Mouse (Mus musculus): ENCODE measurements around the gene E2f3. TPM values are rescaled to one million over a fixed set of nuclear protein-coding genes. Genes with fewer than 3 reads are reported as not detected.
A peak's percentile ranks its signal among the peaks of the same experiment; 100 is the strongest.

The E2f3 gene
- polyA plus RNA-seq, 1 experiment from 2014 or later = 3.9 TPM

DNA sequence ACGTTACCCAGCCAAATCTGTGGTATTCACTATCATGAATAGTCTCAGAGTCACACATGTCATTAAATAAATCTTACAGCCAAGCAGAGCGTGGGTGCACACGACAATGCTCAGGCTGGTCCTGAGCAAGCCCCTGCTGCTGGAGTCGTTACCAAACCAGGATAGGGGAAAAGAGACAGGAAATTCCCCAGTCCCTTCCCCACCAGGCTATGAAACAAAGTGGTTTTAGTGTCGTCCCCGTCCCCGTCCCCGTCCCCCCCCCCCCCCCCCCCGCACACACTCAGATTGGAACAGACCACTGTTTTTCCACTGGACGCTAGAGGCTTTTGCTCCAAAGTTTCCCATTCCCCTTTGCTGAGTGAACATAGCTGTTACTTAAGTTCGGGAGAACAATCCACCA is 30.6 kb downstream of the E2f3 start:
- peaks cover 17% of the 10 kb centered on the region; the same call in 1 of the 2 replicates for H3K4me1 ChIP-seq (replicated peaks)
- H3K36me3 ChIP-seq (replicated peaks) = peaks cover 10% of the 10 kb centered on the region; the same call in 1 of the 2 replicates
- H3K4me2 ChIP-seq = no peak overlapping the region
- H3K27ac ChIP-seq (replicated peaks) = no peak overlapping the region
- 74% methylated on average over 11 of the region's 11 CpGs for WGBS (ENCODE audit: insufficient replicate concordance)
- no peak overlapping the region for H3K9ac ChIP-seq
- no peak overlapping the region for H3K4me3 ChIP-seq (replicated peaks)
- no peaks in the 10 kb centered on the region for H3K9me3 ChIP-seq (replicated peaks)
- no peak for ATAC-seq (ENCODE audit: insufficient read depth)
- no peaks in the 10 kb centered on the region for H3K27me3 ChIP-seq

DNA sequence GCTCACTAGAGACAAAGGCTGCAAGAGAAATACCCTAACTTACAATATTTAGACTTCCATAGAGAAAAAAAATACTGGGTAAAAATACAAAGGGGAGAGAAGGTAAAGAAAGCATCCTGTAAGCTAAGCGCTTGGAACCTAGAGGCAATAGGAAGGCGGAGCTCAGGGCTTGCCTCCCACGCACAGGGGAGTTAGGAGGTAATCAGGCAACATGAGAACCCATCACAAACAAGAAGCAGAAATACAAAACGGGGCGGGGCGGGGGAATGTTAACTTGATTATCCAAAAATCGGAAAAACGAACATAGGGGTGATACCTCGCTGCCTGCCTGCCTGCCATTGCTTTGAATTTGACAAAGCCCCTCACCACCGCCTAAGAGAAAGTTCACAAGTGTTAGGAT is 31.1 kb downstream of the E2f3 start:
- no peak overlapping the region for H3K4me2 ChIP-seq
- no peaks in the 10 kb centered on the region for H3K27me3 ChIP-seq
- no peak for ATAC-seq (ENCODE audit: insufficient read depth)
- peaks cover 17% of the 10 kb centered on the region; the same call in 1 of the 2 replicates for H3K4me1 ChIP-seq (replicated peaks)
- H3K27ac ChIP-seq (replicated peaks) = no peak overlapping the region
- no peaks in the 10 kb centered on the region for H3K9me3 ChIP-seq (replicated peaks)
- H3K36me3 ChIP-seq (replicated peaks) = peaks cover 9% of the 10 kb centered on the region; the same call in 1 of the 2 replicates
- H3K4me3 ChIP-seq (replicated peaks) = no peak overlapping the region
- no peak overlapping the region for H3K9ac ChIP-seq
- 88% methylated on average over 10 of the region's 10 CpGs for WGBS (ENCODE audit: insufficient replicate concordance)

DNA sequence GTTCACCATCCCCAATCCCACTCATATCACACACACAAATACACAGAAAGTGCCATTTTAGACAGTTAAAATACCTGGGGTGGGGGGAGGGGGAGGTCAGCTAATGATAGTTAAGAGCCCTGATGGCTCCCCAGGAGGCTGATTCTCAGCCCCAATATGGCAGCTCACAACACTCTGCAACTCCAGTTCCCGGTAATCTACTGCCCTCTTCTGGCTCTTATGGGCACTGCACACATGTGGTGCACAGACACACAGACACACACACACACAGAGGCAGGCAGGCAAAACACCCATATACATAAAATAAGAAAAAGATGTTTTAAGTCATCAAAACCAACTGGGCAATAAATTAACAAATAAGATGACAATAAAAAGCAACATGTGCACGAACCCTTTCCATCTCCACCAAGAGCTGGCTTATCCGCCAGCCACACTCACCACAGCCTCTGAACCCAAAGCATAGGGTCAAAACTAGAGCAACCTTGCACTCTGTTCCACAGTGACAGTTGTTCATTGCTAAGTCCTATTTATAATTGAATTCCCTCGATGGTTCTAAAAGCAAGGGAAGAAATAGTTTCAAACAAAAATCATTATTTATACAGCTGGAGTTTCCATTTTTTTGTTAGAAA is 32.3 kb downstream of the E2f3 start:
- Histone ChIP-seq H3K4me2 (no peak overlapping the region), H3K27me3 (no peaks in the 10 kb centered on the region), H3K4me1 (replicated peaks) (peaks cover 16% of the 10 kb centered on the region; the same call in 1 of the 2 replicates), H3K36me3 (replicated peaks) (peaks cover 5% of the 10 kb centered on the region; the same call in 1 of the 2 replicates), H3K27ac (replicated peaks) (no peak overlapping the region), H3K4me3 (replicated peaks) (no peak overlapping the region), H3K9ac (no peak overlapping the region), H3K9me3 (replicated peaks) (no peaks in the 10 kb centered on the region)
- no peak for ATAC-seq (ENCODE audit: insufficient read depth)
- WGBS (ENCODE audit: insufficient replicate concordance) = 85% methylated on average over 4 of the region's 4 CpGs

DNA sequence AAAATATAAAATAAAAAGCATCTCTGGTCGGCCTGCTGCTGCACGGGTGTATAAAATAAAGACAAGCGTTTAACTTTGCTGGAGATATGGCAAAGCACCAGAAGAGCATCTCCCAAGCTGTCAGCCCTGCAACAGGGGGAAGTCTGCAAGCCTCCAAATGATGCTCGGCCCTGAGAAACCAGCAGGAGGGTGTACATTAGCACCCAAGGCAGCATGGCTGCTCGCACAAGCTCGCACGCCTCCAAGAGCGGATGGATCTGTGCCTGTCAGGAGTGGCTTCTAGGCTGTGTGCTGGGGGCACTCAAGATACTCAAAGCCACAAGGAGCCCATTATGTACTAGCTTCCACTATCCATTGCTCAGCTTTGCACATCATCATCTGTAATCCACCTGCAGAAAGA is 39.8 kb downstream of the E2f3 start:
- H3K4me2 ChIP-seq = no peak overlapping the region
- 82% methylated on average over 8 of the region's 8 CpGs for WGBS (ENCODE audit: insufficient replicate concordance)
- H3K9ac ChIP-seq = no peak overlapping the region
- no peaks in the 10 kb centered on the region for H3K27me3 ChIP-seq
- no peaks in the 10 kb centered on the region for H3K4me1 ChIP-seq (replicated peaks)
- ATAC-seq (ENCODE audit: insufficient read depth) = no peak
- H3K9me3 ChIP-seq (replicated peaks) = no peaks in the 10 kb centered on the region
- H3K27ac ChIP-seq (replicated peaks) = no peak overlapping the region
- no peaks in the 10 kb centered on the region; the same call in 1 of the 2 replicates for H3K36me3 ChIP-seq (replicated peaks)
- no peak overlapping the region for H3K4me3 ChIP-seq (replicated peaks)

DNA sequence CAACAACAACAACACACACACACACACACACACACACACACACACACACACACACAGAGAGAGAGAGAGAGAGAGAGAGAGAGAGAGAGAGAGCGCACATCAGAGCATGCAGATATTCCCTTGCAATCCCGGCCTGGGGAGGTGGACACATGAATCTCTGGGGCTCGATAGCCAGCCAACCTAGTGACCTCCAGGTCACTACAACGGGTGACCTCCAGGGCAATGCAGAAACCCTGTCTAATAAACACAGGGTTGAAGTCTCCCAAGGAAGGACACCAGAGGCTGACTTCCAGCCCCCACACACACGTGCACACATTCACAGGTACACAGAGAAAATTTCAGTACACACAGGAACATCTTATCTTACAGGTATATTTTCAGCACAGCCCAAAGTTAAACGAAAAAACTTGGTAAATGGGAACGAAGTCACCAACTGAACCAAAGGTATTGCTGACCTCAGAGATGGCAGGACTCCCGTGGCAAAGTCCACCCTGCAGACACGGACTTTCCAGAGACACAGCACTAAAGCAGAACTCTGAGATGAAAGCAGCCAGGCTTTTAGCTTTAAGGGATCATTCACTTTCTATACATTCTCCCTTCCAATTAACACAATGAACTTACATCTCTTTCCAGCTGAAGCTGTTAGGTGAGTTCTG is 40.8 kb downstream of the E2f3 start:
- H3K9ac ChIP-seq = no peak overlapping the region
- H3K36me3 ChIP-seq (replicated peaks) = no peaks in the 10 kb centered on the region; the same call in 1 of the 2 replicates
- H3K4me3 ChIP-seq (replicated peaks) = no peak overlapping the region
- ATAC-seq (ENCODE audit: insufficient read depth) = peak; percentile 60; the same call in 1 of the 2 replicates
- H3K27ac ChIP-seq (replicated peaks) = no peak overlapping the region
- H3K9me3 ChIP-seq (replicated peaks) = no peaks in the 10 kb centered on the region
- no peaks in the 10 kb centered on the region for H3K4me1 ChIP-seq (replicated peaks)
- no peak overlapping the region for H3K4me2 ChIP-seq
- WGBS (ENCODE audit: insufficient replicate concordance) = 69% methylated on average over 9 of the region's 9 CpGs
- H3K27me3 ChIP-seq = no peaks in the 10 kb centered on the region

DNA sequence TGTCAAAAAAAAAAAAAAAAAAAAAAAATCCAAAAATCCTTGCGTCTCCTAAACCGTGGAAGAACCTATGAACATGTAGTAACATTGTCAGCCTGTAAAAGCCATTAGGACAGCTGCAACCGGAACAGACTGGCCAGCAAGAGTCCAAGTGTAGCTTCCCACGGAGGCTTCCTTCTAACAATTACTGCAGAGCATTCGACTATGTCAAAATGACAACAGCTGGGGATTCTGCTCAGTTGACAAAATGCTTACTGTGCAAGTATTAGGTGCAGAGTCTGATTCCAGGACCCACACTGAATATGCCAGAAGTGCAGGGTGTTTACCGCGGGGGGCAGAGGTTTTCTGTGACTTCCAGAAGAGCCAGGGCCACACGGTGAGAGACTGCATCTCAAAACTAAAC is 41.4 kb downstream of the E2f3 start:
- Histone ChIP-seq H3K36me3 (replicated peaks) (no peaks in the 10 kb centered on the region; the same call in 1 of the 2 replicates), H3K27me3 (no peaks in the 10 kb centered on the region), H3K4me2 (no peak overlapping the region), H3K27ac (replicated peaks) (no peak overlapping the region), H3K9ac (no peak overlapping the region), H3K9me3 (replicated peaks) (no peaks in the 10 kb centered on the region), H3K4me1 (replicated peaks) (0 out of 2 replicates have a peak, but pooled peaks cover 2% of the 10 kb centered on the region), H3K4me3 (replicated peaks) (no peak overlapping the region)
- 80% methylated on average over 8 of the region's 8 CpGs for WGBS (ENCODE audit: insufficient replicate concordance)
- no peak for ATAC-seq (ENCODE audit: insufficient read depth)

DNA sequence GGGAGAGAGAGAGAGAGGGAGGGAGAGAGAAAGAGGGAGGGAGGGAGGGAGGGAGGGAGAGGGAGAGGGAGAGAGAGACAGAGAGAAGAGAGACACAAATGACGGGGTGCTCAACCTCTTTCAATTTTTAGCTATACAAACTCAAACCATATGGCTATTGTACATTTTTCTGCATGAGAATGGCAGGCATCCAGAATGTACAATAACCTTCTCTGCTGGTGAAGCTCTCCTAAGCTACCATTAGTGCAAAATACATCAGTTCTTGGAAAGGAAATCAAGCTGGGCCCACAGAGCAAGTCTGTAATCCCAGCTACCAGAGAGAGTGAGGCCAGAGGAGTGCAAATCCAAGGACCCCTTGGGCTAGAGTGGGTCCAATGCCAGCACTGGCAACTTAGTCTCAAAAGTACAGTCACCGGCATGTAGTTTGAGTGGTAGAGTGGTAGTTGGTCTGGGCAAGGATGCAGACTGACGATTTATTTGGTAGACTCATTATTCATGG is 42.3 kb downstream of the E2f3 start:
- Histone ChIP-seq H3K4me3 (replicated peaks) (no peak overlapping the region), H3K9me3 (replicated peaks) (no peaks in the 10 kb centered on the region), H3K27me3 (no peaks in the 10 kb centered on the region), H3K4me1 (replicated peaks) (0 out of 2 replicates have a peak, but pooled peaks cover 6% of the 10 kb centered on the region), H3K36me3 (replicated peaks) (no peaks in the 10 kb centered on the region; the same call in 1 of the 2 replicates), H3K4me2 (no peak overlapping the region), H3K27ac (replicated peaks) (no peak overlapping the region), H3K9ac (no peak overlapping the region)
- 72% methylated on average over 3 of the region's 3 CpGs for WGBS (ENCODE audit: insufficient replicate concordance)
- no peak for ATAC-seq (ENCODE audit: insufficient read depth)

DNA sequence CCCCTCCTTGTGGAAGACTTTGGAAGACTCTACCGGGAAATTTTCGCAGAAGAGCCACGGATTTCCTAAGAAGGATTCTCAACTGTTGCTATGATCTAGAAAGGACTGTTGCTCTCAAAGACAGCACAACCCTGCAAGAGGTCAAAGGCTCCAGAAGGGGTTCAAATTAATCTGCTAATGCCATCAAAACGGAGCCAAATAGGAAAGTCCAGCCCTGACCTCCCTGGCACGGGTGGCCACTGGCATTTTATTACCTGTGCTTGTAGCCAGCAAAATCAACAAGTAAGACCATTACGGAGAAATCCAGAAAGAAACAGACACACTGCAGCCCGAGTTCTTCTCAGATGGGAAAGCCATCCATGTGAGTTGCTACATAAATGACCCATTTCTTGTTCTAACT is 45.8 kb downstream of the E2f3 start:
- 80% methylated on average over 7 of the region's 7 CpGs for WGBS (ENCODE audit: insufficient replicate concordance)
- Histone ChIP-seq H3K4me1 (replicated peaks) (0 out of 2 replicates have a peak, but pooled peaks cover 6% of the 10 kb centered on the region), H3K27ac (replicated peaks) (no peak overlapping the region), H3K4me3 (replicated peaks) (no peak overlapping the region), H3K4me2 (no peak overlapping the region), H3K9ac (no peak overlapping the region), H3K9me3 (replicated peaks) (no peaks in the 10 kb centered on the region), H3K36me3 (replicated peaks) (peaks cover 5% of the 10 kb centered on the region; the same call in 1 of the 2 replicates), H3K27me3 (no peaks in the 10 kb centered on the region)
- no peak for ATAC-seq (ENCODE audit: insufficient read depth)

DNA sequence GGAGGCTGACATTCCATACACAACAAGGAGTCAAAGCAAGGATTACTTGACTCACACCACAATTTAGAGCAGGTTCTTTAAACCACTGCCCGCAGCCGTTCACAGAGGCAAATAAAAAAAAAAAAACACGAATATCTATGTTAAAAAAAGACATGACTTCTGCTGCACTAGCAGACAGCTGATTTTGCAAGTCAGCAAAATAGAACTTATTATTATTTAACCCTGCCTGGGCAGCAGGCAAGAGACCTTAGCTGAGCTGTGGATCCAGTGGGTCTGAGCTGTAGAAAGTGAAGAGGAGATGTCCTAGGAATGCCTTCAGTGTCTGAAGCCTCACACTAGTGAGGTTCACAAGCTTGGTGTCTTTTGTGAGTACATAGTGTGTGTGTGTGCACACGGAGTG is 46.5 kb downstream of the E2f3 start:
- no peak overlapping the region for H3K27ac ChIP-seq (replicated peaks)
- H3K27me3 ChIP-seq = no peaks in the 10 kb centered on the region
- no peak for ATAC-seq (ENCODE audit: insufficient read depth)
- no peak overlapping the region for H3K4me3 ChIP-seq (replicated peaks)
- no peaks in the 10 kb centered on the region for H3K9me3 ChIP-seq (replicated peaks)
- H3K4me1 ChIP-seq (replicated peaks) = 0 out of 2 replicates have a peak, but pooled peaks cover 6% of the 10 kb centered on the region
- no peak overlapping the region for H3K4me2 ChIP-seq
- 80% methylated on average over 4 of the region's 4 CpGs for WGBS (ENCODE audit: insufficient replicate concordance)
- H3K9ac ChIP-seq = no peak overlapping the region
- peaks cover 5% of the 10 kb centered on the region; the same call in 1 of the 2 replicates for H3K36me3 ChIP-seq (replicated peaks)

DNA sequence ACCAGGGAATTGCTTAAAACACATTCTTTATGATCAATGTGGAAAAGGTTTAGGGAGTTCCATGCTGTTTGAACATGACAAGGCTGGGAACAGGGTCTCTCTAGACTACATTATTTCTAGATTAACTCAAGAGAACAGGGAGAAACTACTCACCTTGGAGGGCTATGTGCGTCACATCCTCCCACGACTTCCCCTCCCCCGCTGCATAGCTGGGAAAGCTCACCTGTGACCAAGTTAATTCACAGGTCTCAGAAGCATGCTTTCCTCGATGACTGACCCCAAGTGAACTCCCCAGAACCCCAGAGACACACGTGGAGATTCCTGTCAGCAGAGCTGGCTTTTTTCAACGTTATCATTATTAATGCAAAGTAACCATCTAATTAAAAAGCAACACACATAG is 47.1 kb downstream of the E2f3 start:
- Histone ChIP-seq H3K27ac (replicated peaks) (no peak overlapping the region), H3K4me1 (replicated peaks) (0 out of 2 replicates have a peak, but pooled peaks cover 6% of the 10 kb centered on the region), H3K36me3 (replicated peaks) (peaks cover 5% of the 10 kb centered on the region; the same call in 1 of the 2 replicates), H3K4me3 (replicated peaks) (no peak overlapping the region), H3K9ac (no peak overlapping the region), H3K27me3 (no peaks in the 10 kb centered on the region), H3K4me2 (no peak overlapping the region), H3K9me3 (replicated peaks) (no peaks in the 10 kb centered on the region)
- 75% methylated on average over 6 of the region's 6 CpGs for WGBS (ENCODE audit: insufficient replicate concordance)
- ATAC-seq (ENCODE audit: insufficient read depth) = no peak

DNA sequence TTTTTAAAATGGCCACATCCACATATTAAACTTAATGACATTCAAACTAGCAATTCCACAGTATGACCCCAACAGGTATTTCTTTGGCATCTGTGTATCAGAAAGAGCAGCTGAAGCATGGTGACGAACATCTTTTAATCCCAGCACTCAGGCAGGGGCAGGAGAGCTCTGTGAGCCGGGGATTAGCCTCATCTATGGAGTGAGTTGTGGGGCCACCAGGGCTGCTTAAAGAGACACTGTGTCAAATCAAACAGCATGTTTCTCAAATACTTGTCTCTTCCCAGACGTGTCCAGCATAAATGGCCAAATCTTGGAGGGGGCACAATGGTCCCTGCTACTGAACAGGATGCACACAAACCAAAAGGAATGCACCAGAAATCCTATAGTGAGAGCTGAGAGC is 59.7 kb downstream of the E2f3 start:
- peaks cover 5% of the 10 kb centered on the region; the same call in 1 of the 2 replicates for H3K36me3 ChIP-seq (replicated peaks)
- H3K9ac ChIP-seq = no peak overlapping the region
- no peaks in the 10 kb centered on the region for H3K27me3 ChIP-seq
- 60% methylated on average over 3 of the region's 3 CpGs for WGBS (ENCODE audit: insufficient replicate concordance)
- H3K4me3 ChIP-seq (replicated peaks) = no peak overlapping the region
- no peak overlapping the region for H3K27ac ChIP-seq (replicated peaks)
- H3K4me2 ChIP-seq = no peak overlapping the region
- no peaks in the 10 kb centered on the region for H3K9me3 ChIP-seq (replicated peaks)
- ATAC-seq (ENCODE audit: insufficient read depth) = no peak
- no peaks in the 10 kb centered on the region for H3K4me1 ChIP-seq (replicated peaks)
